8 mouse cellular contexts compared by ENCODE assay signal in the genomic region with DNA sequence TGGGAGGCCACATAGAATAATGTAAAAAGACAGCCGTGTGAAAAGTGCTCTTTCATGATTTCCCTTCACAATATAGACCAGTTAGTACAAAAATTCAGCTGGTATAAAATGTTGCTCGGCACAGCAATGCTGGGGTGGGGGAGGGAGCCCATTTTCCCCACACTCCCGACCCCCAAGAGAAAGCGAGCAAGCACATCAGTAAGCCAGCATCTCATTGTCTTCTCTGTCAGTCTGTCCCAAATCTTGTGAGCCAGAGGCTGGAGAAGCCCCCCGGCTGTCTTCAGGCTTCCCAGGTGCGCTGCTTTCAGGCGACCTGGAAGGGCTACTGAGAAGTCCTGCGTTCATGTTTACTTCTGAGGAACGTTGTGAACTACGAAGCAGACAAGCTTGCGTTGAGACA. TPM values are rescaled to one million over a fixed set of nuclear protein-coding genes. Genes with fewer than 3 reads are reported as not detected.
A peak's percentile ranks its signal among the peaks of the same experiment; 100 is the strongest.
DNase-seq lines count a peak whose midpoint lies in the region; ATAC-seq and TF ChIP-seq lines count a peak whose summit lies in the region.

No protein-coding gene starts in this region.

- no peak for TF ChIP-seq POLR2A in heart, adult 2 months (IDR thresholded peaks at IDR 0.05; ENCODE audit: insufficient read depth, low read depth, low read length)
- no peak for TF ChIP-seq POLR2A in olfactory bulb, adult 2 months (IDR thresholded peaks at IDR 0.05; ENCODE audit: insufficient read depth, low read depth, low read length)

- 3% methylated on average over 11 of the region's 11 CpGs for WGBS in heart, embryonic 11.5 days (ENCODE audit: insufficient replicate concordance)
- 5% methylated on average over 11 of the region's 11 CpGs for WGBS in heart, adult 2 months
- WGBS in intestine, embryonic 16.5 days = 3% methylated on average over 11 of the region's 11 CpGs
- 2% methylated on average over 11 of the region's 11 CpGs for WGBS in olfactory bulb, adult 2 months

- H3K9ac ChIP-seq in heart, embryonic 11.5 days (ENCODE audit: low read depth, low read length) = no peak overlapping the region
- no peak overlapping the region for H3K9ac ChIP-seq in heart, adult 2 months (ENCODE audit: low read depth, low read length)
- H3K9ac ChIP-seq in intestine, embryonic 16.5 days (ENCODE audit: low read depth, low read length) = no peak overlapping the region

- peaks cover 31% of the 10 kb centered on the region for H3K27me3 ChIP-seq in heart, embryonic 11.5 days (ENCODE audit: control insufficient read depth, insufficient read depth, low read length)
- H3K27me3 ChIP-seq in heart, adult 2 months (ENCODE audit: control insufficient read depth, insufficient read depth, low read length) = peaks cover 4% of the 10 kb centered on the region; the same call in 1 of the 2 replicates
- peaks cover 19% of the 10 kb centered on the region for H3K27me3 ChIP-seq in intestine, embryonic 16.5 days (replicated peaks; ENCODE audit: control insufficient read depth, insufficient read depth, low read length)

- H3K4me2 ChIP-seq in heart, embryonic 11.5 days = peak overlapping the region; percentile 98
- peak overlapping the region; percentile 94; the same call in 1 of the 2 replicates for H3K4me2 ChIP-seq in intestine, embryonic 16.5 days (ENCODE audit: low read depth, low read length)

- H3K9me3 ChIP-seq in heart, embryonic 11.5 days (replicated peaks; ENCODE audit: control insufficient read depth, low read length) = no peaks in the 10 kb centered on the region
- no peaks in the 10 kb centered on the region for H3K9me3 ChIP-seq in intestine, embryonic 16.5 days (ENCODE audit: control insufficient read depth, low read length)

- no peaks in the 10 kb centered on the region for H3K79me2 ChIP-seq in heart, adult 2 months (replicated peaks; ENCODE audit: control insufficient read depth, insufficient read depth, low read length)

- peak overlapping the region; percentile 62 for H3K4me3 ChIP-seq in heart, embryonic 11.5 days (ENCODE audit: low read depth, low read length)
- no peak overlapping the region for H3K4me3 ChIP-seq in heart, adult 2 months
- no peak overlapping the region for H3K4me3 ChIP-seq in intestine, embryonic 16.5 days (ENCODE audit: low read length)
- peak overlapping the region; percentile 9; the same call in 1 of the 2 replicates for H3K4me3 ChIP-seq in olfactory bulb, adult 2 months (ENCODE audit: insufficient read depth, low read depth, low read length)

- H3K36me3 ChIP-seq in heart, embryonic 11.5 days (ENCODE audit: control insufficient read depth, insufficient read depth, low read length) = no peaks in the 10 kb centered on the region
- H3K36me3 ChIP-seq in heart, adult 2 months (ENCODE audit: control insufficient read depth, insufficient read depth, low read length) = no peaks in the 10 kb centered on the region
- no peaks in the 10 kb centered on the region for H3K36me3 ChIP-seq in intestine, embryonic 16.5 days (ENCODE audit: control insufficient read depth, insufficient read depth, low read length)

- no peak for TF ChIP-seq CTCF in heart, adult 2 months (IDR thresholded peaks at IDR 0.05)
- TF ChIP-seq CTCF in olfactory bulb, adult 2 months (IDR thresholded peaks at IDR 0.05; ENCODE audit: insufficient read depth, low read depth, low read length) = no peak

- H3K4me1 ChIP-seq in heart, embryonic 11.5 days (ENCODE audit: control insufficient read depth, insufficient read depth, low read length) = peaks cover 14% of the 10 kb centered on the region; the same call in 1 of the 2 replicates
- H3K4me1 ChIP-seq in heart, adult 2 months (ENCODE audit: control insufficient read depth, insufficient read depth, low read length) = peaks cover 1% of the 10 kb centered on the region
- peaks cover 4% of the 10 kb centered on the region; the same call in 1 of the 2 replicates for H3K4me1 ChIP-seq in intestine, embryonic 16.5 days (ENCODE audit: control insufficient read depth, insufficient read depth, low read length)
- H3K4me1 ChIP-seq in olfactory bulb, adult 2 months (ENCODE audit: control insufficient read depth, insufficient read depth, low read length) = peaks cover 3% of the 10 kb centered on the region

- ATAC-seq in heart, embryonic 11.5 days (replicated peaks; ENCODE audit: insufficient number of reproducible peaks, low FRiP score, low TSS enrichment) = no peak
- no peak for ATAC-seq in intestine, embryonic 16.5 days

- no peak for DNase-seq in heart, adult 2 months
- DNase-seq in retina, embryonic 14.5 days (ENCODE audit: low spot score) = peak; percentile 32
- DNase-seq in retina, postnatal 1 day = no peak
- no peak for DNase-seq in right cerebral cortex, adult 2 months (ENCODE audit: low spot score in 2 of 2)
- DNase-seq in B cell, adult 2 months = no peak

- no peak overlapping the region for H3K27ac ChIP-seq in heart, embryonic 11.5 days (ENCODE audit: low read depth, low read length)
- H3K27ac ChIP-seq in heart, adult 2 months = no peak overlapping the region
- H3K27ac ChIP-seq in intestine, embryonic 16.5 days (ENCODE audit: low read length) = no peak overlapping the region
- no peak overlapping the region for H3K27ac ChIP-seq in olfactory bulb, adult 2 months (ENCODE audit: insufficient read depth, low read depth, low read length)

- TF ChIP-seq EP300 in heart, adult 2 months (IDR thresholded peaks at IDR 0.05; ENCODE audit: insufficient read depth, low read depth, low read length) = no peak

- intact Hi-C loops in heart, adult 2 months (cut with DNase I) = loop anchor here (2.0 kb wide), 1 partner anchor 284 kb away; no protein-coding TSS in a partner anchor

RNA-seq across cellular contexts. Expression of a gene that starts 0.7 kb away (rescaled TPM):
- 84.3 and 93.6 TPM in 2 replicates for polyA plus RNA-seq in heart, embryonic 11.5 days (2014; fragmentation: Nextera tagmentation; extraction: Ambion mirVana)
- 100 to 1,000 TPM in 1 of 2 experiments, 10 to 100 TPM in 1; 96.9 to 109 TPM for total RNA-seq in heart, adult 2 months (2021)
- polyA plus RNA-seq in heart, adult 2 months (2012; rRNA removed) = 53.5 and 82.6 TPM in 2 replicates
- 20.4 and 21.6 TPM in 2 replicates for polyA plus RNA-seq in intestine, embryonic 16.5 days (2015; fragmentation: Nextera tagmentation; extraction: Ambion mirVana)
- not detected in 2 replicates for polyA plus RNA-seq in olfactory bulb, adult 2 months (2012; ENCODE audit: insufficient read depth, insufficient read length, low replicate concordance, missing spikeins)

Comparison
In these comparisons a context has a peak if more than half of its experiments do, and no peak if none do; other contexts are left out.
1. H3K4me3 ChIP-seq: peak in heart, embryonic 11.5 days (single experiment) and olfactory bulb, adult 2 months (single experiment); none in heart, adult 2 months (single experiment) and intestine, embryonic 16.5 days (single experiment).